Comparison of ENCODE assay signal across 12 mouse cellular contexts in genomic region chr9:118110360-118110710, GRCm38 (mm10).
"Had no signal": no experiment of that assay in that cellular context is flagged by ENCODE, and none has a peak within 500 bp of the region (broad histone marks: within the 10 kb centered on the region; RNA-seq: fewer than 3 reads in every experiment).

No protein-coding gene starts in this region.

- H3K4me1 ChIP-seq: lung, embryonic 15.5 days; megakaryocyte, embryonic 14.5 days; stomach, embryonic 15.5 days had no signal

- H3K4me2 ChIP-seq: lung, embryonic 15.5 days; midbrain, embryonic 13.5 days; midbrain, embryonic 15.5 days; neural tube, embryonic 12.5 days; stomach, embryonic 15.5 days had no signal

- DNase-seq: liver, postnatal 0 days; lung, adult 2 months; lung, postnatal 14 days; lung, postnatal 36 days; right cerebral cortex, postnatal 14 days had no signal

- H3K36me3 ChIP-seq: lung, embryonic 15.5 days; midbrain, embryonic 13.5 days; midbrain, embryonic 15.5 days; stomach, embryonic 15.5 days had no signal

- H3K4me3 ChIP-seq: lung, embryonic 15.5 days; megakaryocyte, embryonic 14.5 days; midbrain, embryonic 13.5 days; midbrain, embryonic 15.5 days; neural tube, embryonic 12.5 days; stomach, embryonic 15.5 days had no signal

- H3K27ac ChIP-seq: lung, embryonic 15.5 days; macrophage; midbrain, embryonic 13.5 days; midbrain, embryonic 15.5 days; neural tube, embryonic 12.5 days; stomach, embryonic 15.5 days had no signal

- H3K9ac ChIP-seq: liver, postnatal 0 days; lung, embryonic 15.5 days; midbrain, embryonic 13.5 days; midbrain, embryonic 15.5 days; neural tube, embryonic 12.5 days; stomach, embryonic 15.5 days had no signal

- H3K9me3 ChIP-seq: lung, embryonic 15.5 days; megakaryocyte, embryonic 14.5 days; midbrain, embryonic 13.5 days; midbrain, embryonic 15.5 days; neural tube, embryonic 12.5 days; stomach, embryonic 15.5 days had no signal

- H3K27me3 ChIP-seq: lung, embryonic 15.5 days; megakaryocyte, embryonic 14.5 days; midbrain, embryonic 13.5 days; midbrain, embryonic 15.5 days; neural tube, embryonic 12.5 days; stomach, embryonic 15.5 days had no signal
